Mouse (Mus musculus) limb, embryonic 10.5 days (tissue): ENCODE data around the gene Srgap1. TPM values are rescaled to one million over a fixed set of nuclear protein-coding genes. Genes with fewer than 3 reads are reported as not detected.

Experiments
- DNase-seq: peaks from one replicate; pipeline ENCODE4 v3.0.0-alpha.2; 2017; ENCODE audit warnings: low spot score
- H3K27ac ChIP-seq: fragments of 300-500 bp; sonication (generic); 2 replicates; pipeline ENCODE4 v1.5.1; 2016; ENCODE audit warnings: mild to moderate bottlenecking
- H3K27me3 ChIP-seq: fragments of 300-500 bp; sonication (generic); 2 replicates; pipeline ENCODE4 v1.6.1; 2016; ENCODE audit warnings: low read depth, mild to moderate bottlenecking; ENCODE audit not compliant: poor library complexity, severe bottlenecking
- H3K36me3 ChIP-seq: fragments of 300-500 bp; sonication (generic); 2 replicates; pipeline ENCODE4 v1.6.1; 2016; ENCODE audit warnings: mild to moderate bottlenecking, moderate library complexity
- H3K4me1 ChIP-seq: fragments of 300-500 bp; sonication (generic); 2 replicates; pipeline ENCODE4 v1.6.1; 2016
- H3K4me3 ChIP-seq: fragments of 300-500 bp; sonication (generic); 2 replicates; pipeline ENCODE4 v1.5.1; 2016; ENCODE audit warnings: mild to moderate bottlenecking, moderate library complexity
- H3K9me3 ChIP-seq: fragments of 300-500 bp; sonication (generic); replicated peaks from 2 replicates; pipeline ENCODE4 v1.6.1; 2016; ENCODE audit warnings: mild to moderate bottlenecking
- WGBS: fragments of 180-500 bp; shearing (Covaris S2); methylation state at CpG from one replicate; pipeline ENCODE4 v1.1.7; 2016; 5-methylcytosine and 5-hydroxymethylcytosine counted together
- polyA plus RNA-seq: library from polyadenylated mRNA; unstranded; fragments of >200 nt; fragmentation: Nextera tagmentation; extraction: Ambion mirVana; gene quantifications from 2 replicates; pipeline ENCODE4 v1.2.1, GENCODE M21; 2016

The Srgap1 gene
- polyA plus RNA-seq, 1 experiment from 2014 or later = 6.6 TPM

DNA sequence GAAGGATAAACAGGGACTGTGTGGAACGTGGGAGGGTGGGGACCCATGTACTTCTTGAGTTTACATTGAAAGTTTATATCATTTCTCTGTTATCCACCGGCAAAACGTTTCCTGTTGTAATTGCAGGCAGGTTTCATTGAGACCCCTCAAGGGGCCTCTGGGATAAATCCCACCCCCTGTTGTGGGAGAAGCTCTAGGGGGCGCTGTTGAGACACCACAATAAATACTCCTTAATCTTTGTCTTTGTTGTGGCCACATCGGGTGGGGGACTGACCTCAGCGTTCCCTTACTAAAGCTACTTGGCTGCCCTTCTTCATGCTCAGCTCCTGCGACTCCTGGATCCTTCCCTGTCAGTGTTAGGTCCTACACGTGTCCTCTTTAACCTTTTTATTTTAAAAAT lies 288.0 kb downstream of the Srgap1 start:
- Histone ChIP-seq H3K4me3 (no peak overlapping the region), H3K27me3 (no peaks in the 10 kb centered on the region), H3K9me3 (no peaks in the 10 kb centered on the region), H3K36me3 (no peaks in the 10 kb centered on the region), H3K4me1 (no peaks in the 10 kb centered on the region), H3K27ac (no peak overlapping the region)
- WGBS = 54% methylated on average over 8 of the region's 8 CpGs
- DNase-seq = peak; percentile 42

DNA sequence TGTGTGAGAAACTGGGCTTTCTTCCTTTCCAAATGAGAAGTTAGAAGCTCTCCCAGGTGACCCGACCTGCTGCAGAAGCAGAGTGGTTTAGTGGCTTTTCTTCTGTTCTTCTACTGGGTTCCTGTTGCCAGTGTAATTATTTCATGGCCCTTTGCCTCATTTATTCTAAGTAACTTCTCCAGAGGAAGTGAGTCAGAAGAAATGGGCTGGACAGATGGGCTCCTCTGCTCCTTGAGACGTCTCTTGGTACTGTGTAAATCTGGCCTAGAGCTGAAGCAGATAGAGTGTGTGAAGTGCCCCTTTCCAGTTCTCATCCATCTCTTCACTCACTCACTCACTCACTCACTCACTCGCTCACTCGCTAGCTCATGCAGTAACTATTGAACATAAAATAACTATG lies 290.4 kb downstream of the Srgap1 start:
- DNase-seq = no peak
- 87% methylated on average over 4 of the region's 4 CpGs for WGBS
- Histone ChIP-seq H3K27me3 (no peaks in the 10 kb centered on the region), H3K4me1 (no peaks in the 10 kb centered on the region), H3K4me3 (no peak overlapping the region), H3K9me3 (no peaks in the 10 kb centered on the region), H3K36me3 (no peaks in the 10 kb centered on the region), H3K27ac (no peak overlapping the region)

DNA sequence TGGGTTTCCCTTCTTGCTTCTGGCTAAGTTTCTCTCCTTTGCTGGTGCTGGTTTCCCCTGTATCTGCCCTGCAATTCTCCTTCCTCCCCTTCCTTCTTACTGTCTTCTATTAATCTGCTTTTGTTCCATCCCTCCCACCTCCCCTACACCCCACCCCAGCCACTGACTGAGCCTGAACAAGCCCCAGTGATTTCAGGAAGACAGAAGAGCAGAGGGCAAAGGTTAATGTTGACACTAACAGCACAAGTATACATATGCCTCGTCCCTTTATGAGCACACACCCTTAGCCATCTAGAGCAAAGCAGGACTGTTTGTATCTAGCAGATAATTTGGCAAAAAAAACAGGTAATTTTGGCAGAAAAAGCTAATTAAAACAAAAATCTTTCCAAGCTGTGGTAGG lies 291.3 kb downstream of the Srgap1 start:
- DNase-seq = no peak
- Histone ChIP-seq H3K36me3 (peaks cover 1% of the 10 kb centered on the region), H3K27me3 (no peaks in the 10 kb centered on the region), H3K27ac (no peak overlapping the region), H3K4me1 (no peaks in the 10 kb centered on the region), H3K9me3 (no peaks in the 10 kb centered on the region), H3K4me3 (no peak overlapping the region)
- WGBS = 13% methylated on average over 1 of the region's 1 CpGs

DNA sequence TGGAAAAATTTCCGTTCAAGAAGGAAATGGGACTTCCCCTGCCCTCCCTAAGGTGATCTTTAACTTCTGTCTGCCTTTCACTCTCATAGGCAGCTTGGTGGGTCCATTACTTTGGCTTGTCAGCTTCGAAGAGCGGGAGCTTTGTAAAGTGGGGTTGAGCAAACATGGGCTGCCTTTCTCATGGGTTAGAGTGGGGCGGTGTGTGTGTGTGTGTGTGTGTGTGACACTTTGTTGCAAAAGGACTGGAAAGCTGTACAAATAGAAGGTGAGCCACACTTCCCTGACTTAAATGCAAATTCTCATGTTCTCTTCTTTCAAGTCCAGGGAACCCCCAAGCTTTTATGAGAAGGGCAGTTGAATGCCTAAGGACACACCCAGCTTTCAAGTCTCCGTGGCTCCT lies 292.9 kb downstream of the Srgap1 start:
- 88% methylated on average over 5 of the region's 5 CpGs for WGBS
- Histone ChIP-seq H3K36me3 (peaks cover 10% of the 10 kb centered on the region), H3K27ac (no peak overlapping the region), H3K9me3 (no peaks in the 10 kb centered on the region), H3K4me1 (no peaks in the 10 kb centered on the region), H3K4me3 (no peak overlapping the region), H3K27me3 (no peaks in the 10 kb centered on the region)
- DNase-seq = no peak

DNA sequence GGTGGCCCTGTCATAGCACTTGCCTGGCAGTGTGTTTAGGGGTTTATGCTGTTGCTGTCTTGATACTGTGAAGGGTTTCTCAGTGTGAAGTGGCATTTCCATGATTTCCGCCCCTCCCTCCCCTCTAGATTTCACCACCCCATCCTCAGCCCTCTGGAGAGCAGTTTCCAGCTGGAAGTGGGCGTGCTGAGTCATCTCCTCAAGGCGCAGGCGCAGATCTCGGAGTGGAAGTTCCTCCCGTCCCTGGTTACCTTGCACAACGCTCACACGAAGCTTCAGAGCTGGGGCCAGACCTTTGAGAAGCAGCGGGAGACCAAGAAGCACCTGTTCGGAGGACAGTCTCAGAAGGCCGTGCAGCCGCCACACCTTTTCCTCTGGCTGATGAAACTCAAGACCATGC lies 296.9 kb downstream of the Srgap1 start:
- Histone ChIP-seq H3K4me3 (no peak overlapping the region), H3K27ac (no peak overlapping the region), H3K27me3 (no peaks in the 10 kb centered on the region), H3K36me3 (peaks cover 38% of the 10 kb centered on the region), H3K4me1 (no peaks in the 10 kb centered on the region), H3K9me3 (no peaks in the 10 kb centered on the region)
- DNase-seq = no peak
- WGBS = 94% methylated on average over 12 of the region's 12 CpGs

DNA sequence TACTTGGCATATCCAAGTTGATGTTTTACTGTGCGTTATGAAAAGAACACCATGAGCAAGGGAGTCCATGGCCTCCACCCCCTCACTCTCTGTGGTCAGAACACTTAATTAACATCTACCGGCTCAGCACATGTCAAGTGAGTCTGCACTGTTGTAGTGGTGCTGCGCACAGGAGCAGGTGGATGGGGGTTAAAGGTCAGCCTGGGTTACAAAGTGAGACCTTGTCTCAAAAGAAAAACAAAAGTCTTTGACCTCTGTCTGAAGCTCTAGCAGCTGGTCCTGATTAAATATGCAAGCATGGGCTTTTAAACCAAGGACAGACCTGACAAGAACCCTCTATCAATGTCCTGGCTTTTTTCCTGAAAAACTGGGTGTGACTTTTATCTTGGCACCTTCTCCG lies 304.8 kb downstream of the Srgap1 start:
- H3K36me3 ChIP-seq = peaks cover 22% of the 10 kb centered on the region
- 32% methylated on average over 4 of the region's 4 CpGs for WGBS

DNA sequence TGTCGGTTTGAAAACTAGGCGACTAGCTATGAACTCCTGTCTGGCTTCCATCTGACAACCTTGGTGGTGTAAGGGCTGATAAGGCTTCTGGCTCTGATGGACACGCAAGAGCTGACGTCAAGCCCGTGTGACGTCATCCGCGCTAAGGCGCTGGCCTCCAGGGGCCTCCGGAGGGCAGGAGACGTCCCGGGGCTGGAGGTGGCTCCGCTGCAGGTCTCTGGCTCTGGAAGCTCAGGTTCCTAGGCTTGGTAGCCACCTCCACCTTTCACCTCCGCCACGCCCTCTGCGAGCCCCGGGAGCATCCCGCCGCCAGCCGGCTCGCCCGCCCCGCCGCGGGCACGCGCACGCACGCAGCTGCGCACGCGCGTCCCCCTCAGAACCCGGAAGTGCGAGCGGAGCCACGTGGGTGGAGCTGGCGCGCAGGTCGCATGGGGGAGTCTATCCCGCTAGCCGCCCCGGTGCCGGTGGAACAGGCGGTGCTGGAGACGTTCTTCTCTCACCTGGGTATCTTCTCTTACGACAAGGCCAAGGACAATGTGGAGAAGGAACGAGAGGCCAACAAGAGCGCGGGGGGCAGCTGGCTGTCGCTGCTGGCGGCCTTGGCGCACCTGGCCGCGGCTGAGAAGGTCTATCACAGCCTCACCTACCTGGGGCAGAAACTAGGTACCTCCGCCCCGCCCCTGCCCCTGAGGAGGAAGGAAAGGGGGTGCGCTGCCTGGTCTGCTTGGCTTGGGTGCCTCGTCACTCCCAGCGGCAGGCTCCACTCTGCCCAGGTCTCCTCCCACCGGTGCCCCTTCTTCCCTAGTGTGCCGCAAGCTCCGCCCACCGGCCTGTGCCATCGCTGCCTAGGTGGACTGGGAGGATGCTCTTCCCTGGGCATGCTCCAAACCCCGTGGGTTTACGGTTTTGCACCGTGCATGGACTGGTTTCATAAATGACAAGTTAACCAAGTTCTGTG lies 307.3 kb downstream of the Srgap1 start, which contains the start of gene BC048403:
BC048403 (plus strand) TSS at position 390 of the 958 bp plus-strand sequence.
- peak within 1 kb of the TSS; percentile 89 for H3K4me3 ChIP-seq
- H3K4me1 ChIP-seq = peaks cover 22% of the 10 kb centered on the region
- peak within 1 kb of the TSS; percentile 93 for H3K27ac ChIP-seq
- H3K9me3 ChIP-seq = no peaks in the 10 kb centered on the region
- no peaks in the 10 kb centered on the region for H3K36me3 ChIP-seq
- WGBS = under 1% methylated on average over 68 of the region's 68 CpGs
- no peaks in the 10 kb centered on the region for H3K27me3 ChIP-seq
- DNase-seq = peak; percentile 96

More for the DNA sequence above, 304.8 kb downstream of the Srgap1 start:
- DNase-seq = no peak
- H3K4me3 ChIP-seq = no peak overlapping the region
- H3K27ac ChIP-seq = no peak overlapping the region
- H3K27me3 ChIP-seq = no peaks in the 10 kb centered on the region
- H3K9me3 ChIP-seq = no peaks in the 10 kb centered on the region
- peaks cover 22% of the 10 kb centered on the region for H3K4me1 ChIP-seq

- H3K27me3 ChIP-seq = no peaks in the 10 kb centered on the region
- no peaks in the 10 kb centered on the region for H3K36me3 ChIP-seq
- H3K4me3 ChIP-seq = no peak overlapping the region
- DNase-seq = no peak
- H3K4me1 ChIP-seq = peaks cover 17% of the 10 kb centered on the region
- no peak overlapping the region for H3K27ac ChIP-seq
- H3K9me3 ChIP-seq = no peaks in the 10 kb centered on the region
- 89% methylated on average over 3 of the region's 3 CpGs for WGBS
These were observed 309.9 kb downstream of the Srgap1 start for GRCm38 (mm10) chr10:121737256-121737655.

GRCm38 (mm10) chr10:121732542-121732941 lies 314.6 kb downstream of the Srgap1 start:
- WGBS = 94% methylated on average over 9 of the region's 9 CpGs
- Histone ChIP-seq H3K9me3 (no peaks in the 10 kb centered on the region), H3K27ac (no peak overlapping the region)

GRCm38 (mm10) chr10:121731048-121731725 lies 315.9 kb downstream of the Srgap1 start:
- H3K4me1 ChIP-seq = no peaks in the 10 kb centered on the region
- no peaks in the 10 kb centered on the region for H3K27me3 ChIP-seq
- H3K27ac ChIP-seq = no peak overlapping the region
- no peak overlapping the region for H3K4me3 ChIP-seq
- DNase-seq = no peak
- H3K9me3 ChIP-seq = no peaks in the 10 kb centered on the region
- H3K36me3 ChIP-seq = no peaks in the 10 kb centered on the region
- WGBS = 96% methylated on average over 8 of the region's 8 CpGs

More at GRCm38 (mm10) chr10:121732542-121732941, 314.6 kb downstream of the Srgap1 start:
- no peak overlapping the region for H3K4me3 ChIP-seq
- DNase-seq = no peak
- no peaks in the 10 kb centered on the region for H3K36me3 ChIP-seq
- H3K4me1 ChIP-seq = no peaks in the 10 kb centered on the region
- H3K27me3 ChIP-seq = no peaks in the 10 kb centered on the region

Other genes starting within 250 kb of the Srgap1 start
- 36.6 and 36.8 TPM in 2 replicates for gene Rxylt1, start 50.1 kb upstream of the Srgap1 start, polyA plus RNA-seq